Mouse (Mus musculus): ENCODE measurements at regions not wholly inside any gene's neighbourhood (a gene's known extent, or its start where the extent isn't known, plus 50 kb on each side); places are given as distances from the start of the nearest gene placed in this dataset.

- H3K27ac ChIP-seq = no peak overlapping the region
- H3K9me3 ChIP-seq = no peaks in the 10 kb centered on the region
- H3K4me3 ChIP-seq (replicated peaks) = no peak overlapping the region
- no peak for ATAC-seq (ENCODE audit: insufficient number of reproducible peaks, insufficient read depth, low FRiP score, low TSS enrichment, low read depth)
- no peaks in the 10 kb centered on the region for H3K27me3 ChIP-seq
- H3K4me1 ChIP-seq (replicated peaks) = no peaks in the 10 kb centered on the region
- H3K9ac ChIP-seq (replicated peaks) = no peak overlapping the region
- 92% methylated on average over 5 of the region's 5 CpGs for WGBS
- H3K36me3 ChIP-seq = no peaks in the 10 kb centered on the region
- no peak overlapping the region for H3K4me2 ChIP-seq
Measured at GRCm38 (mm10) chr4:127862875-127863274, 107.9 kb downstream of the CK137956 start.

- Histone ChIP-seq H3K36me3 (no peaks in the 10 kb centered on the region), H3K9me3 (no peaks in the 10 kb centered on the region), H3K9ac (replicated peaks) (no peak overlapping the region), H3K27ac (no peak overlapping the region), H3K27me3 (no peaks in the 10 kb centered on the region), H3K4me3 (replicated peaks) (no peak overlapping the region), H3K4me1 (replicated peaks) (no peaks in the 10 kb centered on the region), H3K4me2 (no peak overlapping the region)
- no peak for ATAC-seq (ENCODE audit: insufficient number of reproducible peaks, insufficient read depth, low FRiP score, low TSS enrichment, low read depth)
- WGBS = 71% methylated on average over 16 of the region's 16 CpGs
Measured at GRCm38 (mm10) chr4:127861319-127862117, 109.2 kb downstream of the CK137956 start.

- H3K9me3 ChIP-seq = no peaks in the 10 kb centered on the region
- H3K4me2 ChIP-seq = no peak overlapping the region
- H3K9ac ChIP-seq (replicated peaks) = no peak overlapping the region
- H3K4me1 ChIP-seq (replicated peaks) = no peaks in the 10 kb centered on the region
- WGBS = 90% methylated on average over 4 of the region's 4 CpGs
- no peaks in the 10 kb centered on the region for H3K27me3 ChIP-seq
- no peaks in the 10 kb centered on the region for H3K36me3 ChIP-seq
- no peak for ATAC-seq (ENCODE audit: insufficient number of reproducible peaks, insufficient read depth, low FRiP score, low TSS enrichment, low read depth)
- H3K27ac ChIP-seq = no peak overlapping the region
- no peak overlapping the region for H3K4me3 ChIP-seq (replicated peaks)
Measured at GRCm38 (mm10) chr4:127860271-127860670, 110.5 kb downstream of the CK137956 start.

GRCm38 (mm10) chr4:127859505-127859904, 111.2 kb downstream of the CK137956 start:
- Histone ChIP-seq H3K4me2 (no peak overlapping the region), H3K27ac (no peak overlapping the region), H3K9me3 (no peaks in the 10 kb centered on the region), H3K27me3 (no peaks in the 10 kb centered on the region), H3K36me3 (no peaks in the 10 kb centered on the region), H3K4me3 (replicated peaks) (no peak overlapping the region), H3K9ac (replicated peaks) (no peak overlapping the region), H3K4me1 (replicated peaks) (no peaks in the 10 kb centered on the region)
- no peak for ATAC-seq (ENCODE audit: insufficient number of reproducible peaks, insufficient read depth, low FRiP score, low TSS enrichment, low read depth)
- 81% methylated on average over 6 of the region's 6 CpGs for WGBS

- WGBS = 89% methylated on average over 3 of the region's 3 CpGs
Measured at GRCm38 (mm10) chr4:127858566-127858965, 112.2 kb downstream of the CK137956 start.

GRCm38 (mm10) chr4:127855836-127856235, 114.9 kb downstream of the CK137956 start:
- Histone ChIP-seq H3K36me3 (no peaks in the 10 kb centered on the region), H3K9ac (replicated peaks) (no peak overlapping the region), H3K27ac (no peak overlapping the region), H3K9me3 (no peaks in the 10 kb centered on the region), H3K27me3 (no peaks in the 10 kb centered on the region), H3K4me3 (replicated peaks) (no peak overlapping the region), H3K4me1 (replicated peaks) (no peaks in the 10 kb centered on the region), H3K4me2 (no peak overlapping the region)
- no peak for ATAC-seq (ENCODE audit: insufficient number of reproducible peaks, insufficient read depth, low FRiP score, low TSS enrichment, low read depth)
- 77% methylated on average over 1 of the region's 1 CpGs for WGBS

More at GRCm38 (mm10) chr4:127858566-127858965, 112.2 kb downstream of the CK137956 start:
- Histone ChIP-seq H3K9me3 (no peaks in the 10 kb centered on the region), H3K4me2 (no peak overlapping the region), H3K27me3 (no peaks in the 10 kb centered on the region), H3K4me3 (replicated peaks) (no peak overlapping the region), H3K4me1 (replicated peaks) (no peaks in the 10 kb centered on the region), H3K9ac (replicated peaks) (no peak overlapping the region), H3K27ac (no peak overlapping the region), H3K36me3 (no peaks in the 10 kb centered on the region)
- no peak for ATAC-seq (ENCODE audit: insufficient number of reproducible peaks, insufficient read depth, low FRiP score, low TSS enrichment, low read depth)

- Histone ChIP-seq H3K27ac (no peak overlapping the region), H3K36me3 (no peaks in the 10 kb centered on the region)
- 85% methylated on average over 3 of the region's 3 CpGs for WGBS
Measured at GRCm38 (mm10) chr4:127854776-127855409, 115.9 kb downstream of the CK137956 start.

GRCm38 (mm10) chr4:127849306-127849705, 121.4 kb downstream of the CK137956 start:
- WGBS = 82% methylated on average over 5 of the region's 5 CpGs
- no peak overlapping the region for H3K4me3 ChIP-seq (replicated peaks)
- no peak overlapping the region for H3K9ac ChIP-seq (replicated peaks)
- no peaks in the 10 kb centered on the region for H3K27me3 ChIP-seq
- no peaks in the 10 kb centered on the region for H3K9me3 ChIP-seq
- ATAC-seq (ENCODE audit: insufficient number of reproducible peaks, insufficient read depth, low FRiP score, low TSS enrichment, low read depth) = no peak
- H3K27ac ChIP-seq = no peak overlapping the region
- no peaks in the 10 kb centered on the region for H3K4me1 ChIP-seq (replicated peaks)
- no peak overlapping the region for H3K4me2 ChIP-seq
- H3K36me3 ChIP-seq = no peaks in the 10 kb centered on the region

More at GRCm38 (mm10) chr4:127854776-127855409, 115.9 kb downstream of the CK137956 start:
- Histone ChIP-seq H3K9me3 (no peaks in the 10 kb centered on the region), H3K27me3 (no peaks in the 10 kb centered on the region), H3K4me1 (replicated peaks) (no peaks in the 10 kb centered on the region), H3K4me3 (replicated peaks) (no peak overlapping the region), H3K4me2 (no peak overlapping the region), H3K9ac (replicated peaks) (no peak overlapping the region)
- ATAC-seq (ENCODE audit: insufficient number of reproducible peaks, insufficient read depth, low FRiP score, low TSS enrichment, low read depth) = no peak

GRCm38 (mm10) chr4:127846321-127846720, 124.4 kb downstream of the CK137956 start:
- no peaks in the 10 kb centered on the region for H3K36me3 ChIP-seq

GRCm38 (mm10) chr4:127843421-127843820, 127.3 kb downstream of the CK137956 start:
- no peaks in the 10 kb centered on the region for H3K36me3 ChIP-seq
- no peak overlapping the region for H3K9ac ChIP-seq (replicated peaks)
- no peak overlapping the region for H3K27ac ChIP-seq
- ATAC-seq (ENCODE audit: insufficient number of reproducible peaks, insufficient read depth, low FRiP score, low TSS enrichment, low read depth) = no peak
- no peaks in the 10 kb centered on the region for H3K4me1 ChIP-seq (replicated peaks)
- no peak overlapping the region for H3K4me3 ChIP-seq (replicated peaks)
- no peak overlapping the region for H3K4me2 ChIP-seq
- H3K9me3 ChIP-seq = no peaks in the 10 kb centered on the region
- no peaks in the 10 kb centered on the region for H3K27me3 ChIP-seq
- whole genome bisulfite sequencing = 79% methylated on average over 7 of the region's 7 CpGs

More at GRCm38 (mm10) chr4:127846321-127846720, 124.4 kb downstream of the CK137956 start:
- no peaks in the 10 kb centered on the region for H3K4me1 ChIP-seq (replicated peaks)
- H3K9ac ChIP-seq (replicated peaks) = no peak overlapping the region
- H3K4me2 ChIP-seq = no peak overlapping the region
- ATAC-seq (ENCODE audit: insufficient number of reproducible peaks, insufficient read depth, low FRiP score, low TSS enrichment, low read depth) = no peak
- H3K27me3 ChIP-seq = no peaks in the 10 kb centered on the region
- no peaks in the 10 kb centered on the region for H3K9me3 ChIP-seq
- WGBS = 62% methylated on average over 3 of the region's 3 CpGs
- no peak overlapping the region for H3K4me3 ChIP-seq (replicated peaks)
- no peak overlapping the region for H3K27ac ChIP-seq

- no peaks in the 10 kb centered on the region for H3K9me3 ChIP-seq
- ATAC-seq (ENCODE audit: insufficient number of reproducible peaks, insufficient read depth, low FRiP score, low TSS enrichment, low read depth) = no peak
- no peaks in the 10 kb centered on the region for H3K4me1 ChIP-seq (replicated peaks)
- no peaks in the 10 kb centered on the region for H3K36me3 ChIP-seq
- no peak overlapping the region for H3K4me2 ChIP-seq
- H3K9ac ChIP-seq (replicated peaks) = no peak overlapping the region
- H3K4me3 ChIP-seq (replicated peaks) = no peak overlapping the region
- H3K27me3 ChIP-seq = no peaks in the 10 kb centered on the region
- H3K27ac ChIP-seq = no peak overlapping the region
- 82% methylated on average over 6 of the region's 6 CpGs for WGBS
Measured at GRCm38 (mm10) chr4:127833668-127834067, 137.1 kb downstream of the CK137956 start.

Data from limb, embryonic 12.5 days (tissue).